Mouse (Mus musculus) limb, embryonic 14.5 days (tissue): Measurements from ENCODE around the gene C530008M17Rik. TPM values are rescaled to one million over a fixed set of nuclear protein-coding genes. Genes with fewer than 3 reads are reported as not detected.

Experiments used
- ATAC-seq: fragments of 200-750 bp; cut with Nextera tagmentation; 2 replicates; pipeline ENCODE4 v1.8.0; 2017; ENCODE audit warnings: low read depth, moderate number of reproducible peaks, moderate TSS enrichment; ENCODE audit not compliant: low FRiP score
- DNase-seq: peaks from one replicate; pipeline ENCODE4 v3.0.0-alpha.2; 2015; ENCODE audit warnings: low spot score
- H3K27ac ChIP-seq: fragments of 300-500 bp; sonication (generic); replicated peaks from 2 replicates; pipeline ENCODE4 v1.5.1; 2014; ENCODE audit warnings: low read depth, mild to moderate bottlenecking, low read length, moderate library complexity, mixed read lengths
- H3K27me3 ChIP-seq: fragments of 300-500 bp; sonication (generic); 2 replicates; pipeline ENCODE4 v1.6.1; 2014; ENCODE audit warnings: low read length, mixed read lengths; ENCODE audit not compliant: control insufficient read depth, insufficient read depth
- H3K36me3 ChIP-seq: fragments of 300-500 bp; sonication (generic); 2 replicates; pipeline ENCODE4 v1.6.1; 2014; ENCODE audit warnings: mild to moderate bottlenecking, low read length, moderate library complexity, mixed read lengths; ENCODE audit not compliant: control insufficient read depth, insufficient read depth
- H3K4me1 ChIP-seq: fragments of 300-500 bp; sonication (generic); 2 replicates; pipeline ENCODE4 v1.6.1; 2014; ENCODE audit warnings: antibody characterized with exemption, low read length, mixed read lengths; ENCODE audit not compliant: control insufficient read depth, insufficient read depth
- H3K4me2 ChIP-seq: fragments of 300-500 bp; sonication (generic); replicated peaks from 2 replicates; pipeline ENCODE4 v1.6.1; 2014; ENCODE audit warnings: low read depth, mild to moderate bottlenecking, low read length, moderate library complexity; ENCODE audit not compliant: severe bottlenecking
- H3K4me3 ChIP-seq: fragments of 300-500 bp; sonication (generic); replicated peaks from 2 replicates; pipeline ENCODE4 v1.5.1; 2014; ENCODE audit warnings: low read length
- H3K9ac ChIP-seq: fragments of 300-500 bp; sonication (generic); 2 replicates; pipeline ENCODE4 v1.6.1; 2014; ENCODE audit warnings: mild to moderate bottlenecking, low read depth, low read length, moderate library complexity; ENCODE audit not compliant: severe bottlenecking
- H3K9me3 ChIP-seq: fragments of 300-500 bp; sonication (generic); 2 replicates; pipeline ENCODE4 v1.6.1; 2016; ENCODE audit warnings: low read length; ENCODE audit not compliant: control insufficient read depth
- POLR2A ChIP-seq: fragments of 200-500 bp; IDR thresholded peaks from 2 replicates; pipeline ENCODE4 v1.8.0; 2012; ENCODE audit warnings: inconsistent platforms, mild to moderate bottlenecking, moderate library complexity, borderline replicate concordance; ENCODE audit not compliant: insufficient read depth, insufficient read length; ENCODE audit errors: extremely low read depth
- WGBS: fragments of 180-500 bp; shearing (Covaris S2); extraction: QIAGEN DNeasy Blood & Tissue Kit; methylation state at CpG from one replicate; pipeline ENCODE4 v1.1.7; 2014; 5-methylcytosine and 5-hydroxymethylcytosine counted together
- polyA plus RNA-seq, 2 experiments: library from polyadenylated mRNA; depleted of rRNA in 1 of 2; stranded (reverse) in 1 of 2; unstranded in 1 of 2; fragments of >200 nt; fragmentation: Nextera tagmentation in 1 of 2; extraction: Ambion mirVana in 1 of 2; gene quantifications; 2 replicates each; pipeline versions ENCODE4 v1.2.1 to v1.2.3; 2012 to 2014

The C530008M17Rik gene
- polyA plus RNA-seq (2012; rRNA removed) (24.0 and 26.5 TPM in 2 replicates), polyA plus RNA-seq (2014; fragmentation: Nextera tagmentation; extraction: Ambion mirVana) (12.6 and 15.1 TPM in 2 replicates)

DNA sequence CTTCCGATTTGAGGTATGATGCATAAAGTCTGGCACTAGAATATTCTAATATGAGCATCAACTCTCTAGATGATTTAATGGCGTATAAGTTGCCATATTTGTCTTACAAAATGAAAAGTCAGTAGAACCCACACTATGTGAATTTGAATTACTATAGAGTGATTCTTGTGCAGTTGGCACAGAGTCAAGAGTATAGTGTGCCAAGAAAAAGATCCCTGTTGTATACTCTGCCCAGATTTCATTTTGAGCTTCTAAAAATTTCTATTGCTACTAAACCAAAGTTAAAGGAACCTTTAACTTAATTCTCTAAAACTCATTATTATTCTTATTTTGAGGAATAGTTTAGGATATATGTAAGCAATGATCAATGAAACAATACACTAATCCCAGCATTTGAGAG lies at the start of gene C530008M17Rik:
C530008M17Rik (plus strand) TSS at position 301 of the 400 bp plus-strand sequence.
- H3K27me3 ChIP-seq: no peaks in the 10 kb centered on the region
- DNase-seq: no peak
- 85% methylated on average over 2 of the region's 2 CpGs for WGBS
- H3K4me1 ChIP-seq: peaks cover 4% of the 10 kb centered on the region
- TF ChIP-seq POLR2A: no peak
- H3K36me3 ChIP-seq: no peaks in the 10 kb centered on the region
- H3K4me2 ChIP-seq: peak within 1 kb of the TSS; percentile 96
- peak within 1 kb of the TSS; percentile 78 for H3K4me3 ChIP-seq
- no peak for ATAC-seq
- no peak within 1 kb of the TSS for H3K27ac ChIP-seq
- H3K9me3 ChIP-seq: no peaks in the 10 kb centered on the region
- H3K9ac ChIP-seq: peak within 1 kb of the TSS; percentile 90

DNA sequence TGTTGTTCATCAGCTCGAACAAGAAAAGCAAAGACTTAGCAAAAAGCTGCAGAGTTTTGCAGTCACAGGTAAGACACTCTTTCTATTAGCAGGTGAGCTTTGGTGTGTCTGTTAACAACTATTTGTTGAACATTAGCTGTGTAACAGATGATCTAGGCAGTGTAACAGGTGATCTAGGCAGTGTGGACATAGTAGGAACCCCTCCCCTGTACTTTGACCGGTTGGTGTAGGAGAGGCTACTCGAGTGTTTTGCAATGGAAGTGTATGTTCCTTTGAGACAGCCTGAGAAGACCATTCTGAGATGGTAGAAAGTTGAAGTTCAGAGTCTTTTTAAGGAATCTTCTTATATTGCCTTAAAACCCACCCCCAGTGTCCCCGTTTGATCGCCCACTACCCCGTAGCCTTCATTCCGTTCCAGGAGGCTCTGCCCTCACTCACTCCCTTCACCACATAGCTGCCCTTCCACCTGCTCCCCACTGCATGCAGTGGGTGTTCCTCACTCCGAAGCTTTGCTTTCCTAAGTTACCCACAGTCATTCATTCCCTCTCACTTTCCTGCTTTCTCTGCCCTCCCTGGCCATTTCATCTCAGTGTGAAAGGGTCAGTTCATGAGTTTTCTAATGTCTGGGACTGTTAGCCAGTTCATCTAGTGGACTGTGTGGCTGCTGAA lies 46.5 kb upstream of the C530008M17Rik start:
- DNase-seq: no peak
- no peaks in the 10 kb centered on the region for H3K4me1 ChIP-seq
- H3K36me3 ChIP-seq: peaks cover 75% of the 10 kb centered on the region
- ATAC-seq: no peak
- H3K4me2 ChIP-seq: no peak overlapping the region
- no peak overlapping the region for H3K27ac ChIP-seq
- H3K4me3 ChIP-seq: no peak overlapping the region
- WGBS: 91% methylated on average over 8 of the region's 8 CpGs
- no peaks in the 10 kb centered on the region for H3K27me3 ChIP-seq
- no peaks in the 10 kb centered on the region for H3K9me3 ChIP-seq
- TF ChIP-seq POLR2A: no peak
- H3K9ac ChIP-seq: no peak overlapping the region

DNA sequence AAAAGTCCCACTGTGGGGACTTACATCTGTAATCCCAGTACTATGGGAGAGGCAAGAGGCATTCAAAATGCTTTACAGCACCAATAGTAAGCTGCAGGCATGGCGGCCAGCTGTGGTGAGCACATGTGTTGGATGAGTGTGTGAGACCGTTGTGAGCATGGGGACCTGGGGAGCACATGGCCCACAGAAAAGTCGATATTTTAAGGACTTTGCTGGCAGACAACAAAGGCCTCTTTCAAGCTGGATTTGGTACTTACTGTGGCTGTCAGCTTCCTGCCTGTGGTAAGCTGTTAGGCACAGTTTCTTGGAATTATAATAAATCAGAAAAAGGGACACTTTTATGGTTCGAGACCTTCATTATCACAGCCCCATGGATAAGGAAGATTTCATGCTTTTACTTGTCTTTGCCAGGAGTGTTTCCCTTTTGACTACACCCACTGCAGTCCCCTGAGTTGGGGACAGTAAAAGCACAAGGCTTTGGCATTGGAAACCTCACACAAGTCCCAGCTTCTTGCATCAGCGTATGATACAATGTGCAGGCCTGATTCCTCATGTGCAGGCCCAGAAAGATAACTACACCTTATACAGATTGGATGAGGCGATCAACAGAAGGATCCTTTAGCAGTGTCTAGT lies 43.3 kb upstream of the C530008M17Rik start:
- Histone ChIP-seq H3K9me3 (no peaks in the 10 kb centered on the region), H3K4me1 (no peaks in the 10 kb centered on the region), H3K9ac (no peak overlapping the region), H3K27me3 (no peaks in the 10 kb centered on the region), H3K36me3 (peaks cover 79% of the 10 kb centered on the region), H3K4me2 (no peak overlapping the region), H3K27ac (no peak overlapping the region), H3K4me3 (no peak overlapping the region)
- WGBS: 69% methylated on average over 6 of the region's 6 CpGs
- ATAC-seq (no peak), DNase-seq (peak; percentile 38)
- no peak for TF ChIP-seq POLR2A

DNA sequence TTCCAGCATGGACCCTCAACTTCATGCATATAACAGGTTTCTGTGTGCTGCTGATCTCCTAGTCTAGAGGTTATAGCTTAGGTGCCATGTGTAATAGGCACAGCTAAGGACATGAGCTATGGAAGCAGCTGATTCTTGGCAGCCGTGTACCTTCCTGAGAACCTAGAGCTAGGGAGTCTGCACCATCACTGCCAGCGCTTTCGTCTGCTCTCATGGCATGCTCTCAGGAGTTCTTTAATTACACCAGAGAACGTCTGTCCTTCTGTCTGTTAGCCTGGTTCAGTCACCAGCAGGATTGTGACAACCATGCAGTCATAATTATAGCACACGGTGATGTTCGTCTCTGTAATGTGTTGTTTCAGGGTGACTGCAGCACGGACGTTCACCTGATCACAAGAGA lies 41.0 kb upstream of the C530008M17Rik start:
- WGBS: 92% methylated on average over 8 of the region's 8 CpGs
- no peak overlapping the region for H3K4me2 ChIP-seq

DNA sequence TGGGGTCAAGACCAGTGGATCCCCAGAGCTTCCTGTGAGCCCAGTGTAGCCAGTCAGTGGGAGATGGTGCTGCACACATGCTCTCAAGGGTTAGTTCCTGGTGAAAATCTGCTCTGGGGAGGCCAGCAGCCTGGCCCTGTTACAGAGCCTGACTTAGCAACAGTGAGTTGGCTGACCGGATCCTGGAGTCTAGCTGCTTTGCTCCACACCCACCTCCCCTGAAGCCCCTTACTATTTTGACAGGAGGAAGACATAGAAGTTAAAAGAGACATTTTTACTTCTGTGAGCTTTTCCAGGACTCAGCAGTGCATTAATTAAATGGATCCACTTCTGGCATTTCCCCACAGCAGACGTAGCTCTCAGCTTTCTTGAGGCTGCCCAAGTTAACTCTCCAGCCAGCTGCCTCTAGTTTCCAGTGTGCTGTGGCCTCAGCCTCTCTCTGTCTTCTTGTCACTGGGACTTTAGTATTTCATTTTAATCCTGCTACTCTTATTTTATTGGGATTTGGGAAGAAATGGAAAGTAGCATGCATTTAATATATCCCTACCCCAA lies 40.0 kb upstream of the C530008M17Rik start:
- DNase-seq (no peak), ATAC-seq (no peak)
- peaks cover 73% of the 10 kb centered on the region for H3K36me3 ChIP-seq
- H3K4me2 ChIP-seq: no peak overlapping the region
- H3K4me3 ChIP-seq: no peak overlapping the region
- no peak overlapping the region for H3K27ac ChIP-seq
- TF ChIP-seq POLR2A: no peak
- no peak overlapping the region for H3K9ac ChIP-seq
- 88% methylated on average over 2 of the region's 2 CpGs for WGBS
- no peaks in the 10 kb centered on the region for H3K9me3 ChIP-seq
- no peaks in the 10 kb centered on the region for H3K27me3 ChIP-seq
- H3K4me1 ChIP-seq: no peaks in the 10 kb centered on the region

More for the DNA sequence above, 41.0 kb upstream of the C530008M17Rik start:
- TF ChIP-seq POLR2A: no peak
- ATAC-seq (no peak), DNase-seq (no peak)
- no peak overlapping the region for H3K4me3 ChIP-seq
- no peaks in the 10 kb centered on the region for H3K4me1 ChIP-seq
- no peak overlapping the region for H3K27ac ChIP-seq
- no peaks in the 10 kb centered on the region for H3K27me3 ChIP-seq
- H3K9me3 ChIP-seq: no peaks in the 10 kb centered on the region
- H3K36me3 ChIP-seq: peaks cover 80% of the 10 kb centered on the region
- no peak overlapping the region for H3K9ac ChIP-seq
